8 mouse cellular contexts compared by ENCODE assay signal in genomic region chr6:53515611-53516010, GRCm38 (mm10).
"Had no signal": no experiment of that assay in that cellular context is flagged by ENCODE, and none has a peak within 500 bp of the region (broad histone marks: within the 10 kb centered on the region; RNA-seq: fewer than 3 reads in every experiment).

No protein-coding gene starts in this region.

- DNase-seq: kidney, adult 2 months; kidney, postnatal 25 days; layer of hippocampus, adult 9-11 months; liver; lung, adult 18-20 months; retina, postnatal 1 day; right cerebral cortex, postnatal 25 days; thymus, postnatal 25 days had no signal
